Mouse (Mus musculus) kidney, embryonic 14.5 days (tissue): Measurements from ENCODE around the gene Pou2f2. TPM values are rescaled to one million over a fixed set of nuclear protein-coding genes. Genes with fewer than 3 reads are reported as not detected.

ENCODE experiments used
- ATAC-seq: fragments of 200-750 bp; cut with Nextera tagmentation; 2 replicates; pipeline ENCODE4 v1.8.0; 2017; ENCODE audit warnings: moderate number of reproducible peaks, mild to moderate bottlenecking, moderate TSS enrichment, moderate library complexity; ENCODE audit not compliant: low FRiP score, low TSS enrichment
- H3K27ac ChIP-seq: fragments of 300-500 bp; sonication (generic); 2 replicates; pipeline ENCODE4 v1.5.1; 2014; ENCODE audit warnings: low read depth, mild to moderate bottlenecking, low read length, moderate library complexity, mixed read lengths
- H3K27me3 ChIP-seq: fragments of 300-500 bp; sonication (generic); 2 replicates; pipeline ENCODE4 v1.6.1; 2014; ENCODE audit warnings: mild to moderate bottlenecking, low read length; ENCODE audit not compliant: control insufficient read depth, insufficient read depth
- H3K36me3 ChIP-seq: fragments of 300-500 bp; sonication (generic); 2 replicates; pipeline ENCODE4 v1.6.1; 2014; ENCODE audit warnings: low read length, mixed read lengths; ENCODE audit not compliant: control insufficient read depth, insufficient read depth
- H3K4me1 ChIP-seq: fragments of 300-500 bp; sonication (generic); 2 replicates; pipeline ENCODE4 v1.6.1; 2014; ENCODE audit warnings: low read length, mixed read lengths; ENCODE audit not compliant: control insufficient read depth, insufficient read depth
- H3K4me2 ChIP-seq: fragments of 300-500 bp; sonication (generic); replicated peaks from 2 replicates; pipeline ENCODE4 v1.6.1; 2014; ENCODE audit warnings: low read depth, mild to moderate bottlenecking, low read length
- H3K4me3 ChIP-seq: fragments of 300-500 bp; sonication (generic); 2 replicates; pipeline ENCODE4 v1.5.1; 2014; ENCODE audit warnings: mild to moderate bottlenecking, low read length
- H3K9ac ChIP-seq: fragments of 300-500 bp; sonication (generic); 2 replicates; pipeline ENCODE4 v1.6.1; 2014; ENCODE audit warnings: low read depth, mild to moderate bottlenecking, low read length, moderate library complexity
- H3K9me3 ChIP-seq: fragments of 300-500 bp; sonication (generic); 2 replicates; pipeline ENCODE4 v1.6.1; 2016; ENCODE audit warnings: low read length; ENCODE audit not compliant: control insufficient read depth
- WGBS: fragments of 180-500 bp; shearing (Covaris S2); extraction: QIAGEN DNeasy Blood & Tissue Kit; methylation state at CpG from one replicate; pipeline ENCODE4 v1.1.7; 2014; 5-methylcytosine and 5-hydroxymethylcytosine counted together
- polyA plus RNA-seq: library from polyadenylated mRNA; unstranded; fragments of >200 nt; fragmentation: Nextera tagmentation; extraction: Ambion mirVana; gene quantifications from 2 replicates; pipeline ENCODE4 v1.2.1, GENCODE M21; 2014

Gene Pou2f2
- polyA plus RNA-seq, 1 experiment from 2014 or later = 0.39 TPM

- ATAC-seq = peak; percentile 57
- H3K4me3 ChIP-seq = peak overlapping the region; percentile 13
- H3K4me1 ChIP-seq = 0 out of 2 replicates have a peak, but pooled peaks cover 3% of the 10 kb centered on the region
- no peak overlapping the region for H3K9ac ChIP-seq
- no peak overlapping the region for H3K27ac ChIP-seq
- H3K36me3 ChIP-seq = no peaks in the 10 kb centered on the region
- peak overlapping the region; percentile 33 for H3K4me2 ChIP-seq
- 10% methylated on average over 37 of the region's 38 CpGs for WGBS
- H3K9me3 ChIP-seq = no peaks in the 10 kb centered on the region
- peaks cover 30% of the 10 kb centered on the region for H3K27me3 ChIP-seq
Measured at GRCm38 (mm10) chr7:25133092-25134049, 46.2 kb downstream of the Pou2f2 start.

GRCm38 (mm10) chr7:25132318-25132960 is 47.1 kb downstream of the Pou2f2 start:
- Histone ChIP-seq H3K4me1 (0 out of 2 replicates have a peak, but pooled peaks cover 3% of the 10 kb centered on the region), H3K9ac (no peak overlapping the region), H3K27ac (no peak overlapping the region), H3K27me3 (peaks cover 30% of the 10 kb centered on the region), H3K4me3 (no peak overlapping the region; the same call in 1 of the 2 replicates), H3K4me2 (no peak overlapping the region; the same call in 1 of the 2 replicates), H3K9me3 (no peaks in the 10 kb centered on the region), H3K36me3 (no peaks in the 10 kb centered on the region)
- ATAC-seq = no peak
- WGBS = 7% methylated on average over 25 of the region's 25 CpGs

GRCm38 (mm10) chr7:25131247-25131646 is 48.3 kb downstream of the Pou2f2 start:
- H3K9ac ChIP-seq = no peak overlapping the region
- H3K4me1 ChIP-seq = 0 out of 2 replicates have a peak, but pooled peaks cover 3% of the 10 kb centered on the region
- H3K4me2 ChIP-seq = no peak overlapping the region
- H3K36me3 ChIP-seq = no peaks in the 10 kb centered on the region
- no peak overlapping the region for H3K27ac ChIP-seq
- WGBS = 93% methylated on average over 11 of the region's 11 CpGs
- ATAC-seq = no peak
- H3K27me3 ChIP-seq = peaks cover 30% of the 10 kb centered on the region
- no peaks in the 10 kb centered on the region for H3K9me3 ChIP-seq
- H3K4me3 ChIP-seq = no peak overlapping the region

- Histone ChIP-seq H3K36me3 (no peaks in the 10 kb centered on the region), H3K4me2 (no peak overlapping the region), H3K27me3 (peaks cover 30% of the 10 kb centered on the region), H3K9me3 (no peaks in the 10 kb centered on the region), H3K27ac (no peak overlapping the region), H3K9ac (no peak overlapping the region), H3K4me1 (0 out of 2 replicates have a peak, but pooled peaks cover 3% of the 10 kb centered on the region), H3K4me3 (no peak overlapping the region)
- ATAC-seq = no peak
- 83% methylated on average over 11 of the region's 11 CpGs for WGBS
Measured at GRCm38 (mm10) chr7:25130565-25130964, 49.0 kb downstream of the Pou2f2 start.

- 0 out of 2 replicates have a peak, but pooled peaks cover 3% of the 10 kb centered on the region for H3K4me1 ChIP-seq
- no peaks in the 10 kb centered on the region for H3K9me3 ChIP-seq
- H3K27ac ChIP-seq = no peak overlapping the region
- 50% methylated on average over 13 of the region's 13 CpGs for WGBS
- H3K36me3 ChIP-seq = no peaks in the 10 kb centered on the region
- H3K4me2 ChIP-seq = no peak overlapping the region
- no peak overlapping the region for H3K4me3 ChIP-seq
- no peak for ATAC-seq
- H3K27me3 ChIP-seq = peaks cover 24% of the 10 kb centered on the region
- no peak overlapping the region for H3K9ac ChIP-seq
Measured at GRCm38 (mm10) chr7:25129390-25129979, 50.0 kb downstream of the Pou2f2 start.

GRCm38 (mm10) chr7:25127971-25128370 is 51.6 kb downstream of the Pou2f2 start:
- no peak overlapping the region for H3K9ac ChIP-seq
- H3K36me3 ChIP-seq = no peaks in the 10 kb centered on the region
- no peak overlapping the region for H3K4me3 ChIP-seq
- H3K27me3 ChIP-seq = peaks cover 12% of the 10 kb centered on the region
- WGBS = 62% methylated on average over 9 of the region's 9 CpGs
- 0 out of 2 replicates have a peak, but pooled peaks cover 3% of the 10 kb centered on the region for H3K4me1 ChIP-seq
- H3K27ac ChIP-seq = no peak overlapping the region
- no peaks in the 10 kb centered on the region for H3K9me3 ChIP-seq
- no peak overlapping the region for H3K4me2 ChIP-seq
- ATAC-seq = no peak

GRCm38 (mm10) chr7:25125716-25126281 is 53.7 kb downstream of the Pou2f2 start:
- no peak overlapping the region for H3K27ac ChIP-seq
- no peaks in the 10 kb centered on the region for H3K4me1 ChIP-seq
- WGBS = 77% methylated on average over 10 of the region's 10 CpGs
- no peak overlapping the region for H3K9ac ChIP-seq
- no peaks in the 10 kb centered on the region for H3K9me3 ChIP-seq
- no peak overlapping the region for H3K4me3 ChIP-seq
- H3K36me3 ChIP-seq = no peaks in the 10 kb centered on the region
- H3K27me3 ChIP-seq = peaks cover 3% of the 10 kb centered on the region; the same call in 1 of the 2 replicates
- no peak for ATAC-seq
- H3K4me2 ChIP-seq = no peak overlapping the region

GRCm38 (mm10) chr7:25121240-25121786 is 58.2 kb downstream of the Pou2f2 start:
- no peak overlapping the region for H3K4me2 ChIP-seq
- H3K27ac ChIP-seq = no peak overlapping the region
- H3K9me3 ChIP-seq = no peaks in the 10 kb centered on the region
- H3K27me3 ChIP-seq = no peaks in the 10 kb centered on the region
- no peak overlapping the region for H3K4me3 ChIP-seq
- 65% methylated on average over 13 of the region's 13 CpGs for WGBS
- H3K36me3 ChIP-seq = no peaks in the 10 kb centered on the region
- no peak for ATAC-seq
- H3K4me1 ChIP-seq = no peaks in the 10 kb centered on the region
- H3K9ac ChIP-seq = no peak overlapping the region
